Mouse (Mus musculus) heart, embryonic 16.5 days (tissue): Measurements from ENCODE around the gene Pknox2. TPM values are rescaled to one million over a fixed set of nuclear protein-coding genes. Genes with fewer than 3 reads are reported as not detected.

Experiments
- ATAC-seq: fragments of 200-750 bp; cut with Nextera tagmentation; replicated peaks from 2 replicates; pipeline ENCODE4 v1.8.0; 2017; ENCODE audit warnings: moderate number of reproducible peaks; ENCODE audit not compliant: insufficient read depth, low FRiP score; ENCODE audit errors: extremely low read depth
- H3K27ac ChIP-seq: fragments of 300-500 bp; sonication (generic); 2 replicates; pipeline ENCODE4 v1.5.1; 2014; ENCODE audit warnings: mild to moderate bottlenecking, low read length, control low read depth, moderate library complexity
- H3K27me3 ChIP-seq: fragments of 300-500 bp; sonication (generic); 2 replicates; pipeline ENCODE4 v1.6.1; 2014; ENCODE audit warnings: low read length, mixed read lengths; ENCODE audit not compliant: control insufficient read depth, insufficient read depth
- H3K36me3 ChIP-seq: fragments of 300-500 bp; sonication (generic); 2 replicates; pipeline ENCODE4 v1.6.1; 2014; ENCODE audit not compliant: control insufficient read depth, insufficient read depth
- H3K4me1 ChIP-seq: fragments of 300-500 bp; sonication (generic); 2 replicates; pipeline ENCODE4 v1.6.1; 2014; ENCODE audit warnings: low read length, mixed read lengths; ENCODE audit not compliant: control insufficient read depth, insufficient read depth
- H3K4me2 ChIP-seq: fragments of 300-500 bp; sonication (generic); 2 replicates; pipeline ENCODE4 v1.6.1; 2014; ENCODE audit warnings: low read depth, mild to moderate bottlenecking, control low read depth, low read length
- H3K4me3 ChIP-seq: fragments of 300-500 bp; sonication (generic); 2 replicates; pipeline ENCODE4 v1.5.1; 2014; ENCODE audit warnings: mild to moderate bottlenecking, control low read depth, low read length
- H3K9ac ChIP-seq: fragments of 300-500 bp; sonication (generic); 2 replicates; pipeline ENCODE4 v1.6.1; 2014; ENCODE audit warnings: low read length, control low read depth
- H3K9me3 ChIP-seq: fragments of 300-500 bp; sonication (generic); replicated peaks from 2 replicates; pipeline ENCODE4 v1.6.1; 2016; ENCODE audit warnings: low read length; ENCODE audit not compliant: control insufficient read depth
- whole genome bisulfite sequencing: fragments of 180-500 bp; shearing (Covaris S2); extraction: QIAGEN DNeasy Blood & Tissue Kit; methylation state at CpG from one replicate; pipeline ENCODE4 v1.1.7; 2014; 5-methylcytosine and 5-hydroxymethylcytosine counted together
- polyA plus RNA-seq: library from polyadenylated mRNA; unstranded; fragments of >200 nt; fragmentation: Nextera tagmentation; extraction: Ambion mirVana; gene quantifications from 2 replicates; pipeline ENCODE4 v1.2.1, GENCODE M21; 2015

Gene Pknox2
- polyA plus RNA-seq, 1 experiment from 2014 or later = 3.9 TPM

DNA sequence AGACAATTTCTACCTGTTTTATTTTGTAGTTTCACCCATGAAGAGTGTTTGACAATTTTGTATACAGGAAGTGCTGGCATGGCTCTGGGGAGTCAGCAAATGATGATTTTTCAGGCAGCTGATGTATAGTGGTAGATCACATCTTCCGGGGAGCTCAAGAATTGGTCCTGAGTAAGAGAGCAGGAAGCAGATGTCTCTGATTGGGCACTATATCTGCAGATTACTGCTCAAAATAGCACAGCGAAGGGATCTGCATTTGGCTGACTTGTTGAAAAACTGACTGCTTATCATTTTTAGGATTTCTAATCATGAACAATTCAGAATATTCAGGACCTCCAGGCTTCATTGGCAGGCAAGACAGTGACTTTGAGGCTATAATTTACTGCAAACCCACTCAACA, 295.0 kb downstream of the Pknox2 start:
- WGBS = 64% methylated on average over 2 of the region's 2 CpGs
- Histone ChIP-seq H3K36me3 (no peaks in the 10 kb centered on the region), H3K9ac (no peak overlapping the region), H3K4me1 (no peaks in the 10 kb centered on the region), H3K27me3 (no peaks in the 10 kb centered on the region), H3K9me3 (no peaks in the 10 kb centered on the region), H3K4me3 (no peak overlapping the region), H3K27ac (no peak overlapping the region), H3K4me2 (no peak overlapping the region)
- no peak for ATAC-seq

DNA sequence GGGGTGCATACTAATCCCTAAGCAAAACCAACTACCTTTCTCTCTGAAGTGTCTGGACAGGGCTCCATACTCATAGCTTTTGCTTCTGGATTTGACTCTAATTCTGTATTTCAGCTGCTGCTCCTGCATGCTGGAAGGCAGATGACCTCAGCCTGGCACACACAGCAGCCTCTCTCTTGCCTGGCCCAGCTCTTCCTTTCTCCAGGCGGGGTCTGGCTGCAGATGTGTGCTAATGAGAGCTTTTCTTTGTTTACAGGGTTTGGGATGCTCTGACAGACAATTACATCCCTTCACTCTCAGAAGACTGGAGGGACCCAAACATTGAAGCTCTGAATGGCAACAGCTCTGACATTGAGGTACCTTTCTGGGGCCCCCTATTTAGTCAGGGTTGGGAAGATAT, 297.1 kb downstream of the Pknox2 start:
- no peaks in the 10 kb centered on the region for H3K9me3 ChIP-seq
- no peak overlapping the region for H3K27ac ChIP-seq
- no peak for ATAC-seq
- H3K4me2 ChIP-seq = no peak overlapping the region
- H3K4me3 ChIP-seq = no peak overlapping the region
- H3K36me3 ChIP-seq = no peaks in the 10 kb centered on the region
- H3K27me3 ChIP-seq = no peaks in the 10 kb centered on the region
- H3K4me1 ChIP-seq = no peaks in the 10 kb centered on the region
- WGBS = 40% methylated on average over 1 of the region's 1 CpGs
- H3K9ac ChIP-seq = no peak overlapping the region

DNA sequence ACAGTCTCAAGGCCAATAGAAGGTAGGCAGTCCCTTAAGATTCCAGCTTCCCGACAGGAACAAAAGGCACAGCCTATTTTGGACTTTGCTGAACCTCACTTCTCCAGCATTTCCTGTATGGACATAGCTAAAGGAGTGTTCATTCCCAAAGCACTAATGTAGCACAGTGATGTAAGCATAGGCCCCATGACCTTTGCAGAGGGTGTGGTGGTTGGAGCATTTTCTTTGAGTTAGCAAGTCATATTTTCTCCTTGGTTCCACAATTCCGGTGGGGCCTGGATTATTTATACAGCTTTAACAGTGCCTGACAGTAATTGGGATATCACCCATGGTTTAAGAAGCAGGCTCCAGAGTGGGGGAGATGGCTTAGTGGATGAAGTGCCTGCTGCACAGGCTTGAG, 298.5 kb downstream of the Pknox2 start:
- H3K4me3 ChIP-seq = no peak overlapping the region
- WGBS = 73% methylated on average over 2 of the region's 2 CpGs
- no peak overlapping the region for H3K27ac ChIP-seq
- no peak for ATAC-seq
- no peaks in the 10 kb centered on the region for H3K9me3 ChIP-seq
- no peaks in the 10 kb centered on the region for H3K36me3 ChIP-seq
- no peak overlapping the region for H3K4me2 ChIP-seq
- no peaks in the 10 kb centered on the region for H3K4me1 ChIP-seq
- H3K9ac ChIP-seq = no peak overlapping the region
- no peaks in the 10 kb centered on the region for H3K27me3 ChIP-seq

DNA sequence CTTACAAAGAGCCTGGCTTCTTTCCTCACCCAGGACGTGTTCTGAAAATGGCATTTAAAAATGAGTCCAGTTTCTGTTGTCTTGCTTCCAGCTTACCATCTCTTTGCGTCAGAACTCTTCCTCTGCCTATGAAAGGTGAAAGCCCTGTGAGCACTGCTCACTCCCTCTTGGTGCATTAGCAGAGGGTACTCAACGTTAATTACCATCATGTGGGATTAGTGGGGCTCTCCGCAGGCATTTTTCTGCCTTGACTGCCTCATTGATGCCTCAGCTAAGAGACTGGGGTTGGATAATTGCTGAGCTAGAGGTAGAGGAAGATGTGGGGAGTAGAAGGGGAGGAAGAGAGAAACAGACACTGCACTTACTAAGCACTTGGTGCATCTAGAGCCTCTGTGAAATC, 300.9 kb downstream of the Pknox2 start:
- 38% methylated on average over 4 of the region's 4 CpGs for WGBS
- no peaks in the 10 kb centered on the region for H3K9me3 ChIP-seq
- no peak for ATAC-seq
- H3K27ac ChIP-seq = no peak overlapping the region
- no peaks in the 10 kb centered on the region for H3K4me1 ChIP-seq
- H3K4me2 ChIP-seq = no peak overlapping the region
- H3K36me3 ChIP-seq = no peaks in the 10 kb centered on the region
- H3K4me3 ChIP-seq = no peak overlapping the region
- H3K27me3 ChIP-seq = no peaks in the 10 kb centered on the region
- no peak overlapping the region for H3K9ac ChIP-seq

Other genes with a start within 250 kb of the Pknox2 start
- gene Tmem218, start 60.8 kb upstream of the Pknox2 start, polyA plus RNA-seq = 10.0 and 10.5 TPM in 2 replicates
- 1.6 and 2.5 TPM in 2 replicates for gene Slc37a2, start 108.3 kb upstream of the Pknox2 start, polyA plus RNA-seq
- 3.8 and 4.6 TPM in 2 replicates for gene Ccdc15, start 201.0 kb upstream of the Pknox2 start, polyA plus RNA-seq
- gene Hepacam, start 219.9 kb upstream of the Pknox2 start, polyA plus RNA-seq = 0.08 and 0.10 TPM in 2 replicates